Mouse (Mus musculus): Measurements from ENCODE around the gene Ms4a18. TPM values are rescaled to one million over a fixed set of nuclear protein-coding genes. Genes with fewer than 3 reads are reported as not detected.

Gene Ms4a18
- total RNA-seq, 2 experiments from 2014 or later, result not detected

DNA sequence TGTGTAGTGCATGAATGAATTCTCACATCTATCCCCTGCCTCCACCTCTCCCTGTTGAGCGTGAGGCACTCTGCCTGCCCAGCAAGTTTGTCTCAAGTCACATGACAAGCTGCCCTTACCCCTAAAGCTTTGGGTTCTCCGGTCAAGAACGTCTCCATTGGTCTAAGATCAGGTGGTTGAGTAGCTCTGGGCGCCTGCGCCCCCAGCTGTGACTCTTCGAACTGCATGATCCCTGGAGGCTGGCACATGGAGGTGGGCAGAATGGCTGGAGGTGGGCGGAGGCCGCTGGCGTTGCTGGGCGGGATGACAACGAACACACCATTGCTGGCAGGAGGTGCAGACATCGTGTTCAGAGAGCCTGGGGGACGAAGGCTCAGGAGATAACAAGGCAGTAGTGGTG is 33.3 kb downstream of the Ms4a18 start:
- DNase-seq, result no peak
- intact Hi-C loops (cut with DNase I), result no loop called here

DNA sequence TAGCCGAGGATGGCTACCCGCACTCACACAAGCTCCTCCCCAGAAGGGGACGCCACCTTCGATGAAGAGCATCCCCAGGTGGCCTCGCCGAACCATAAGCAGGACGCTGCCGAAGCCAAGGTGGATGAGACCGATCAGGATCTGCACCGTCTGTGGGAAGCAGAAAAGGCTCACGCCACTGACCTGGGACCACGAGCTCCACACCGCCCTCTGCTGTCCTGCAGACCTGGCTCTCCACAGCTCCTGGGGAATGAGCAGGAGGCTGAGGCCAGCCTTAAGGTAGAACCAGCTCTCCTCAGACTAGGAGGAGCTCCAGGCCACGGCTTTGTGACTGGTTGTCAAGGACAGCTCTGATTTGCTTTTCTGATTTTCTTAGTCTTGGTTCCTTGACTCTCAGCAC is 34.7 kb downstream of the Ms4a18 start:
- DNase-seq, result peak; percentile 35

DNA sequence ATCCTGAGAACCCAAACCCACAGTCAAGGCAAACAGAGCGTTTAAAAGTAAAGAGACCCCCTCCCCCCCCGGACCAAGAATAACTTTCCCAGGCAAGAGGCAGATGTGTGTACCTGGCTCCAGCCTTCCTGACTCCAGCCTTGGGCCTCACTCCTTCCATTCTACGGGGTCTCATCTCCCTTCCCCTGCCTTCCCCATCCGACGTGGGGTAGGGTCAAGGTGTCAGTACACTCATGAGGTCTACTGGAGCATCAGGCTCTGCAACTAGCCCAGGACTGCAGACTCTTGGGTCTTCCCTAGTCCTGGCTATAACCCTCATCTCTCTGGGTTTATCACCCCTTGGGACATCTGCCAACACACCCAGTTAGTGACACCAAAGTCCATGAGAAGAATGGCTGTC is 37.6 kb downstream of the Ms4a18 start:
- intact Hi-C loops (cut with DNase I), result no loop called here
- DNase-seq, result no peak

More for the DNA sequence above, 34.7 kb downstream of the Ms4a18 start:
- intact Hi-C loops (cut with DNase I), result no loop called here

DNA sequence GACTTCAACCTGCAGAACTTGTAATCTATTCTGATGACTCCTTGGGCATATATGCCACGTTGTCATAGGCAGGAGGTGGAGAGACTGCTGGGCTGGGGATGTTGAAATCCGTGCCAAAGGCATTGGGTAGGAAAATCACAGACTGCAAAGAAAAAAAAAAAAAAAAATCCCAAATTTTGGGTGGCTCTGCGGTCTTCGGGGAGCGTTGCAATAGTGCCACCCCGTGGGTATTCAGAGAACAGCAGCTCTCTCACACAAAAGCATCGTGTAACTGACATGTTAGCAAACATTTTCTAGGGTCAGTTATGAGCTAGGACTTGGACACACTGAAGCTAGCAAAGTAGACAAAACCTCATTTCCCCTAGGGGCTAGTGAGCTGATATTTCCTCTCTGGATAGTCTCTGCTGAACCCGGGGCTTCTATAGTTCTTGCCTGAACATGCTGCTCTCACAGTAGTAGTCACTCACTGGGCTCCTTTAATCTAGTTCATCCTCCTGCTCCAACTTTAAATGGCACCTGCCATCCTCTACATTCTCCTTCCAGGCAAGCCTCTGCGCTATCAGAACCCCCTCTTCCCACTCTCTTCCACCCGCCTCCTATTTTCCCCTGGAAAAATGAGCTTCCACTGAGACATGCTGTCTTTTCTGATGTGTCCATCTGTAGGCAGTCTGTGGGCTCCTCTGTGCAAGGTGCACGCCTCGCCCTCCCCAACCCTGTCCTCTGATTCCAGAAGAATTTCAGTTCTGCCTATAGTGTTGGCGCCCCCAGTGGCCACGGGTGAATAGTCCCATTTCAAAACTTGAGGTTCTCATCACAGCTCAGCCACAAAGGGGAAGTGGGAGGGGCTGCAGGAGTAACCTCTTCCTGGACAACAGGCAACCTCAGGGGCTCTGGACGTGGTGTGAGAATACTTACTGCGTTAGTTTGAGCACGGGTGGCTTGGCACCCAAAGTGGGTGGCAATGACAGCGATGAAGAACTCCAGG is 38.4 kb downstream of the Ms4a18 start:
- intact Hi-C loops (cut with DNase I), result no loop called here
- peak; percentile 77 for DNase-seq

DNA sequence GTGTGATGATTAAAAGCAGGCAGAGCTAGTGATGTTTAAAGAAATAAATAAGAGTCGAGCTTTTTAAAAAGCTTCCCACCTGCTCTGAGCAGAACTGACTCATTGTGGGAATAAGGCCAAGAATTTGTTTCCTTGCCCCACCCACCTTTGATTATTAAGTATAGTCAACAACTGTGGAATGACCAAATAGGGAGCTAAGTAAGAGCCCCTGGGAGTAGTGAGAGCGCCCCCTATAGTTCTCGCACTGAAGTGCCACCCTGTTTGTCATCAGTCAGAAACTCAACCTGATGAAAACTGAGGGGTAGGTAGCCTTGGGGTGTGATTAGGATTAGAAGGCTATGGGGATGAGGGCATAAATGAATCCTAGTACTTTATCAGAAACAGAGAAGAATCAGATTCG is 41.5 kb downstream of the Ms4a18 start:
- no peak for DNase-seq
- intact Hi-C loops (cut with DNase I), result no loop called here

DNA sequence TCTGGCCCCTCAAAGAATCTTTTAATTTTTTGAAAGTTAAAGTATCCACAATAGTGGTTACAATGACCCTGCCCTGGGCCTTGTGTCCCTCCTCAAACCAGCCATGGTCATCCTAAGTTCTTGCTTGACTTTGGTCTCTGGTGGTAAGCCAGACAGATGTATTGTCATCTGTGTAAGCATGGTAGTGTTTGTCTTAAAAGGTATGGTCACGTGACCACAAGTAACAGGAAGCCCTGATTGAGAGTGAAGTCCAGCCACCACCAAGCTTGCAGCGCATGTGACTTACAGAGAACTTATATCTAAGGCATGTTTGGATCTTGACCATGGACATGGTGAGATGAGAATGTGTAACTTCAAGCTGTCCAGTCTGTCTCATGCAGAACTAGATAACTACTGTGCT is 42.6 kb downstream of the Ms4a18 start:
- intact Hi-C loops (cut with DNase I), result no loop called here

DNA sequence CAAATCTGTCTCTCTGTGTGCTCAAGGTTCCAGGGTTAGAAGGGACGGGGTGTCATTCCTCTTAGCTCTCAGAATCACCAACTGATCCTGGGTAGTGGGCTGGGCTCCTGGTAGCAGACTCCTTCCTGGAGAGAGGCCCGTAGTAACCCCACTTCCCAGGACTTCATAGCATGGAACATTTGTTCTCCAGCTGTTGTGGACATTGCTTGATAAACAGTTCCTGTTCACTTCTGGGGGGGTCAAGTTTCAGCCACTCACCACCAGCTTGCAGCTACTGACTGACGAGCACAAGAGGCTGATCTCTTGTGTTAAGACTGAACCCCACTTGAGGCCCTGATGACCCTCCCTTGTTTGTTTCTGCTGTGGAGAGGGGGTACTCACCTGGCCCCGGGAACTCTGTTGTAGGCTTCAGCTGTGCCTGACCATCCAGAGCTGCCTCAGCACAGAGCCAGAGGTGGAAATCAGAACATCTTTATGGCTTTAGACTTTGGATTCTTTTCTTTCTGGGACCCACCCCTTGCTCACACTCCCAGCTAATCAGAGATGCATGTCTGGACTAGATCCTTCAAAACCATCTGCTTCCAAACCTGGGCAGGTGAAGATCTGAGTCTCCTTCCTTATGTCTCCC is 43.5 kb downstream of the Ms4a18 start, which contains the start of gene Ms4a10:
Gene Ms4a10, minus strand, starts transcription at position 433 of the 628 bp plus-strand sequence.
- DNase-seq, result no peak
- intact Hi-C loops (cut with DNase I), result no loop called here

More for the DNA sequence above, 42.6 kb downstream of the Ms4a18 start:
- no peak for DNase-seq

DNA sequence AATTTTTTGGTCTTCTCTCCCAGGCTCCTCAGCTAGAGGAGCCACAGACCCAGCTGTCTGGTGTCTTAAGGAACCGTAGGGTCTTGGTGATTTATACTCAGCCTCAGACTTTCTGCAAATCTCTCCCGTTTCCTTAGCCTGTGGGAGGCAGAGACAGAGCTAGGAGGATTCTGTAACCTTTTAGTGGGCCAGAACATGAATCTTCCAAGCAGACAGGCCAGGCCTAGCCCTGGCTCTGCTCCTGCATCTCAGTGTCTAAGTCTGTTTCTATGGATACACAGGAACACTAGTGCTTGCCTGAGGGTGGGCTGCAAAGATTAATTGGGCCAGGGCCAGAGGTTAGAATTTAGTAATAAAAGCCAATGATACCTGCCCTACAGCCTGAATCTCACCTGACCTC is 44.6 kb downstream of the Ms4a18 start:
- intact Hi-C loops (cut with DNase I), result no loop called here

DNA sequence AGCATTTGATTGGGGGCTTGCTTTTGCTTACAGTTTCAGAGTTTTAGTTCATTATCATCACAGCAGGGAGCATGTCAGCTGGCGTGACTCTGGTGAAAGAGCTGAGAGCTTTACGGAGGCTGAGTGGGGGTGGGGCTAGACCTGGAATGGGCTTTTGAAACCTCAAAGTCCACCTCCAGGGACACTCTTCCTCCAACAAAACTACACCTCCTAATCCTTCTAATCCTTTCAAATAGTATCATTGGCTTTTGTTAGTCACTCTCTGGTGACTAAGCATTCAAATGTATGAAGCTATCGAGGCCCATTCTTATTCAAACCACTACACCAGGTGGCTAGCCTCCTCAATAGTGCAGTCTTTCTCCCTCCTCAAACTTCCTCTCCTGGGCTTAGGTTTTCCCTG is 45.2 kb downstream of the Ms4a18 start:
- intact Hi-C loops (cut with DNase I), result no loop called here
- DNase-seq, result no peak

More for the DNA sequence above, 44.6 kb downstream of the Ms4a18 start:
- DNase-seq, result no peak

DNA sequence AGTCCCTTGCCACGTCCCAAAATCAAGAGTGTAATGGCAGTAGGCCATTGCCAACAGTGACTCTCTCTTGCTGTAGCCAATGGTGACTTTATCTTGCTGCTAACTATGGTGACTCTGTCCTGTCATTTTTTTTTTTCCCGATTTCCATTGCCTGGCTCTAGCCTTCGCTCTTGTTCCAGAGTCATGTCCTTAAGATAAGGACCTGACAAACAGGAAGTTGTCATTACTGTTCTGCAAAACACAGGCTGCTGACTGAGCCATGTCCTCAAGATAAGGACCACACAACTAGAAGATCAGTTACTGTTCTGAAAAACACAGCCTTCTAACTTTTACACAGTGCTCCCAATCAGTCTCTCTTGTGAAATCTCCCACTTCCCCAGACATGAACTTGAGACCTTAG is 47.4 kb downstream of the Ms4a18 start:
- intact Hi-C loops (cut with DNase I), result no loop called here
- DNase-seq, result no peak

DNA sequence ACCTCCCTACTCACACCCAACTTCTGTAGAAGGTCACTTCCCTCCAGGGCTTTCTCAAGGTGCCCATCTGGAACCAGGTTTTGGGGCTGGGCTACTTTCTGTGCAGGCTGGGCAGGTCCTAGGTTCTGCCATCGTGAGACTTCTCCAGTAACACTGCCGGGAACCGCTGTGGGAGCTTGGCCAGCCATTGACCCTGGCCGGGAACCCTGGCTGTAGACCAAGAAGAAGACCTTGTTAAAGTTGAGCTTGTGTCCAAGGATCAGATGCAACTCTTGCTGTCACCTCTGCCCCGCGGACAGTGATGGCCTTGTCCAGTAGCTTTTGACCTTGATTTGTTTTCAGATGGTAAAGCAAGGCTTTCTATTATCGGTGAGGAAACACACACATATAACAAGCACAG is 49.3 kb downstream of the Ms4a18 start:
- intact Hi-C loops (cut with DNase I), result no loop called here
- no peak for DNase-seq

DNA sequence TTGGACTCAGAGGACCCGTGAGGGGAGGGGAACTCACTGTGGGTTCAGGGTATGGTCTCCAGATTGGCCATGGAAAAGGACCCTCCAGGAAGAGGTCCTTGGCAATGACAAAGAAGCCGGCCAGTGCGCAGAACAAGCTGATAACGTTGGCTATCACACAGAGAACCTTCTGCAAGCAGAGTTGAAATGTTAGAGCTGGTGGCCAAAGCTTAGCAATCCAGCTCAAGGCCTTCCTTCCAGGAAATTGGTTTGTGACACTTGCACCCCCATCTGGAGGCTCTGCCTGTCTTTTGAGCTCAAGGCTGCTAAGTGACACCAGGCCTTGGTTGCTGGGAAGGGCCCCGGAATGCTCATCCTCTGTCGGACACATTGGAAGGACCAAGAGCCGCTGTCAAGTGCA is 52.1 kb downstream of the Ms4a18 start:
- no peak for DNase-seq
- intact Hi-C loops (cut with DNase I), result no loop called here

DNA sequence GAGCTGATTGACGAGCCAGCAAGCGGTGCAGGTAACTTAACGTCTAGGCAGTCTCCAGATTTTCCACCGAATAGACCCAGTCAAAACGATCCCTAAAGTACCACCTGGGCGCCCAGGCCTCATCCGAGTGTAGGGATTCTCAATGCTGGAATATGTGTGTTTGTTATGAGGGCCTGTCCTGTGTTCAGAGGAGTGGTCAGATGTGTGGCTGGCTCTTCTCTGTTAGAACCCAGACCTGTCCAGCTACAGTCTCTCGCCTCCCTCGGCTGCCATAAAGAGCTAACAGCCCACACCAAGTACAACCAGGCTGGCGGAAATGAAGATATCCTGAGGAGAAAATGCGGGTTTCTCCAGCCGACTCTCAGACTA is 57.9 kb downstream of the Ms4a18 start:
- intact Hi-C loops (cut with DNase I), result loop anchor here (5.0 kb wide), 1 partner anchor 293 kb away; no protein-coding TSS in a partner anchor
- no peak for DNase-seq

DNA sequence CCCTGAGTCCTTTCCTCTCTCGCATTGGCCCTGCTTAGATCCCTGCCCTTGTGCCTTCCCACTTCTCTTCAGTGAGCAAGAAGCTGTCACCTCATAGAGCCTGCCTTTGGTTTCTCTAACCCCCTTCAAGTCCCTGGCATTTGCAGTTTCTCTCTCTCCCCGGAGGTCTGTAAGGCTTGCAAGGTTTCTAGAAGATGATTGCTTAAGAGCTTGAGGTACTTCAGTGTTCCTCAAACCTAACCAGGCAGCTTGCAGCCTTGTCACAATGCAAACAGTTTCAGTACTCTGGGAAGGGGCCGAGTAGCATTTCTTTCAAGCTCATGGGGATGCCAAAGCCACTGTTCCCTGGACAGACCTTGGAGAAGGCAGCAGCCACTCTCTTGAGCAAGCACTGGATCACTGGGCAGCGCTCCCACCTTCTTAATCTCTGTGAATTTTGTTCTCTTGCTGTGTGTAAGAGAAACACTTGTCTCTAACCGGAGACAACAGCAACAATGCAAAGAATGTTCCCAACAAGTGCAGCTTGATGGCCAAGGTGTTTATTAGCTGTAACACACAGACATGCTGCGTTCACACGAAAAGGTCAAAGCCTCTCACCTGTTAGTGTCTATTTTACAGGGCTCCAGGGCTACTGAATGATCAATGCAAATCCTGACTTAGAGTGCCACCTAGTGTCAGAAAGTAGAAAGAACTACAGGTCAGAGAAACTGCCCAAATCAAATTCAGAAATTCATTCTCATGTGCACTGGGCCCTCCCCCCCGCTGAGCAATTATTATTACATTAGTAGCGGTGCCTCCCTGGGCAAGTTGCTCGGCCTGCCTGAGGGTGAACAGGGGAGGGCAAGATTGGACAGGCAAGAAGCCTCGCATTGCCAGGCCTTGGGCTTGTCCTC is 58.5 kb downstream of the Ms4a18 start:
- peak; percentile 44 for DNase-seq
- intact Hi-C loops (cut with DNase I), result no loop called here

DNA sequence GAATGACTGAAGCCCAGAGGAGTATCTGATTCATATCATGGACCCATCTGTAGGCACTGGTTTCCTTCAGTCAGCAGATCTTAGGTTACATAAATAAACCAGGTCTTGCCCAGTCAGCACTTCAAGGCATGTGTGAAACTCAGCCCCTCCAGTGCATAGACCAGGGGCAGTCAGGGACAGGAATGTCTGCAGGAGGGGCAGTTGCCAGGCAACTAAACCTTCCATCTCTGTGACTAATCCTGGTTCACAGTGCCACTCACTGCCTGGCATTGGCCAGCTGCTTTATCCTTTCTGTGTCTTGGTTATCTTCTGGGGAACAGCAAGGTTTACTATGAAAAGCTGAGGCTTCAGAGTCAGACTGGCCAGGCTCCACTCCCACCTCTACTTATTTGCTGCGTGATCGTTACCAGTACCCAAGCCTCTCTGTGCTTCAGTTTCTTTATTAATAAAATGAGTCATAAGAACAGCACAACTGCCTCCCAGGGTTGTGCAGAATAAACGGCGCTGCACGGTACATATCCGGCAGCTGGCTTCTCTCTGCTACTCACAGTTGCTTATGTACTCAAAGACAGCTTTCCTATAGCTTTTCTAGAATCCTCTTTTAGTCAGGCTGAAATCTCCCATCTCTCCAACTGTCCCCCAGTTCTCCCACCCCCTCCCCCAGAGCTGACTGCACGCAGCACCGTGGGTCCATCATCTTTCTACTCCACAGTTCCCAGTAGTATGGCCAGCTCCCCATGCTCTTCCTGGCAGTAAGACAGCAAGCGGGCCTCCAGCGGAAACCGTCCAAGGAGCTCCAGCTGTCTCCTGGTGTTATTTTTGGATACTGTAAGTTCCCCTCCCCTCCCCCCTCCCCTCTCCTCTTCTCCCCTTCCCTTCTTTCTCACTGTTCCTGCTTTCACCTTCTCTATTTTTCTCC is 65.6 kb downstream of the Ms4a18 start:
- intact Hi-C loops (cut with DNase I), result no loop called here
- peak; percentile 28 for DNase-seq

DNA sequence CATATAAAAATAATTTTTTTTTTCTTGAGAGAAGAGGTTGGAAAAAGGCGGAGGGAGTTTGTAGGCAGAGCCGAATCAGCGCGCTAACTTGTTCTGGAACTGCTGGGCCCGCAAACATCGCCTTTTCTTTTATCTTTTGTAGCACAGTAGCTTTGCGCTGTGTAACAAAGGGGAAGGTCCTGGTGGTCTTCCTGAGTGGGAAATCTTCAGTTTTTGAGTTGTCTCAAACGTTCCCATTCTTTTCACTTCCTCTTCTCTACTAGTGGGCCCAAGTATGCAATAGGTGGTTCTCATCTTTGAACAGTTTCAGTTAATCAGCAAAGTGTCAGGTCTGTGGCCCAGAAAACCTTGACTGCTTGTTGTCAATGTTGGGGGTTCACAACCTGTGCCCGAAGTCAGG is 68.3 kb downstream of the Ms4a18 start:
- no peak for DNase-seq
- intact Hi-C loops (cut with DNase I), result no loop called here

DNA sequence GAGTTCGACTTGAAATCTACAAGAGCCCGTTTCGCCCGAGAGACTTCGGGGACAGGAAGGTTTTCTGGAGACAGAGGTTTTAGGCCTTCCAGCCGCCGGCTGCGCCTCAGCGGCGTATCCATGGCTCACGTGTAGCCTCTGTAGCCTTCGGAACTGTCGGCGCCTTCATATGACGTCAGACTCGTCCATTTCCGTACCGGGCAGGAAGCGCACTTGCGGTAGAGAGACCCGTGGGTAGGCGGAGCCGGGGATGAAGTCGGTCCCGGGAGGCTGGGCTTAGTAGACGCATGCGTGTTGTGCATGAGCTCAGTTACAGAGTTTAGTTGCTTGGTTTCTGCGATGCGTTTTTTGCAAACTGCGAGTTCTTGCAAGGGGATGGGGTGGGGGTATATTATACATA is 68.7 kb downstream of the Ms4a18 start, which contains the start of gene Ccdc86:
Gene Ccdc86, minus strand, starts transcription at position 155 of the 400 bp plus-strand sequence.
- peak; percentile 97 for DNase-seq
- intact Hi-C loops (cut with DNase I), result no loop called here

DNA sequence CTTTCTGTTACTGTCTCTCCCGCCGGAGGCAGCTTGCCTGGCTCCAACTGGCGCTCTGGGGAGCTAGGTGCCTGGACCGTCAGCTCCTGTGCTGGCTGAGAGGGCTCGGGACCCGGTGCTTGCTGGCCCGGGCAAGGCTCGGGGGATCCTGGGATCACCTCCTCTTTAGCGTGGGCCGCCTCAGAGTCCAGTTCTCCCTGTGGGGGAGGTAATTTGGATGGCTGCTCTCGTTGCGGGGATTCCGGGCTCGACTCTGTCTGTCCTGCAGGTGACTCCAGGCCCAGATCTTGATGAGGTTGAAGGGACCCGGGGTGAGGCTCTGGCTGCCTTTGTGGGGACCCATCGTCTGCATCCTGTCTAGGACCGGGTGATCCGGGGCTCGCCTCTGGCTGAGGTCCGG is 69.4 kb downstream of the Ms4a18 start:
- intact Hi-C loops (cut with DNase I), result no loop called here
- DNase-seq, result no peak

DNA sequence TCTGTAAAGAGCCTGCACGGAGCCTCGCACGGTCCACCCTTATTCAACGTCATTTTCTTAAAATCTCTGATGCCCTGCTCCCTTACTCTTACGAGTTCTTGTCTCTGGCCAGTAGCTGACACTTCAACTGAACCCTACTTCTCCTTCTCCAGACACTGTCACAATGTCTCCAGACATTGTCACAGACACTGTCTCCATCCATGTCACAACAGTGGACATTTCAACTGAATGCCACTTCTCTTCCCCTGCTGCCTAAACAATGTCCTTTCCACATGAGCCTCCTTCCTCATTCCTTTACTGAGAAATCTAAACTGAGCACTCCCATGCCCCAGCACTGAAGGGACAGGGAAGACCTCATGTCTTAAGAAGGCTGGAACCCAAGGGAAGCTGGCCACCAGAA is 70.6 kb downstream of the Ms4a18 start:
- no peak for DNase-seq
- intact Hi-C loops (cut with DNase I), result no loop called here

All from left cerebral cortex, postnatal 4 days (tissue).